Comparison of ENCODE assay signal across 8 mouse cellular contexts in genomic region chr11:113990466-113990865, GRCm38 (mm10).
DNase-seq lines count a peak whose midpoint lies in the region; ATAC-seq lines count a peak whose summit lies in the region.

No protein-coding gene starts in this region.

- H3K4me1 ChIP-seq in hindbrain, embryonic 13.5 days (replicated peaks): peaks cover 63% of the 10 kb centered on the region

- peak overlapping the region; percentile 25 for H3K4me3 ChIP-seq in hindbrain, embryonic 13.5 days

- peak overlapping the region; percentile 55 for H3K9ac ChIP-seq in hindbrain, embryonic 13.5 days

- H3K36me3 ChIP-seq in hindbrain, embryonic 13.5 days: no peaks in the 10 kb centered on the region

- ATAC-seq in hindbrain, embryonic 13.5 days (ENCODE audit: low FRiP score): peak; percentile 75
- no peak for ATAC-seq in monocyte, adult 5-6 weeks (replicated peaks; ENCODE audit: insufficient number of reproducible peaks, low FRiP score, low TSS enrichment, poor library complexity, severe bottlenecking)

- peak overlapping the region; percentile 41 for H3K4me2 ChIP-seq in hindbrain, embryonic 13.5 days

- no peaks in the 10 kb centered on the region for H3K9me3 ChIP-seq in hindbrain, embryonic 13.5 days

- DNase-seq in WW6 (ENCODE audit: low read depth, low spot score): peak; percentile 38
- peak; percentile 17 for DNase-seq in cerebellum, adult 9-11 months
- peak; percentile 63 to 78 for DNase-seq in frontal cortex, postnatal 10 days (ENCODE audit: low spot score in 2 of 2)
- DNase-seq in layer of hippocampus, adult 9-11 months: peak; percentile 82
- DNase-seq in lung, postnatal 14 days: peak; percentile 54
- DNase-seq in right cerebral cortex, adult 2 months (ENCODE audit: low spot score in 2 of 2): peak; percentile 79 to 86

- peak overlapping the region; percentile 88 for H3K27ac ChIP-seq in hindbrain, embryonic 13.5 days

- 0 out of 2 replicates have a peak, but pooled peaks cover 3% of the 10 kb centered on the region for H3K27me3 ChIP-seq in hindbrain, embryonic 13.5 days

- 0% methylated on average over 6 of the region's 6 CpGs for WGBS in hindbrain, embryonic 13.5 days

Comparison
In these comparisons a context has a peak if more than half of its experiments do, and no peak if none do; other contexts are left out.
1. DNase-seq: peak in every context shown above with its lines; median percentile 82 in right cerebral cortex, adult 2 months; 82 in layer of hippocampus, adult 9-11 months; 70 in frontal cortex, postnatal 10 days; 54 in lung, postnatal 14 days; 38 in WW6; 17 in cerebellum, adult 9-11 months.